Mouse (Mus musculus) G1E (cell line): ENCODE data around the gene Gas2l1.
"Not testable (repeated sequence)": the region's sequence is repeated elsewhere in the genome, so short reads cannot be mapped to it uniquely, and the experiment has no call there.

Source experiments
- CTCF ChIP-seq: IDR thresholded peaks from 2 replicates; pipeline ENCODE4 v1.5.1; 2012; ENCODE audit warnings: low read depth, low read length, inconsistent platforms, mixed read lengths
- GATA1 ChIP-seq: IDR thresholded peaks from 2 replicates; pipeline ENCODE4 v1.6.1; 2012; ENCODE audit warnings: borderline replicate concordance, low read length, inconsistent platforms, mixed read lengths
- POLR2AphosphoS5 ChIP-seq: IDR thresholded peaks from 2 replicates; pipeline ENCODE4 v1.6.1; 2012; ENCODE audit warnings: low read depth, low read length, inconsistent platforms; ENCODE audit not compliant: insufficient replicate concordance
- TAL1 ChIP-seq: conservative IDR thresholded peaks from 2 replicates; pipeline ENCODE4 v1.6.1; 2012; ENCODE audit warnings: low read depth, low read length, inconsistent platforms, mixed read lengths

GRCm38 (mm10) chr11:5076843-5077242, 11.7 kb upstream of the Gas2l1 start:
- not testable (repeated sequence) for TF ChIP-seq CTCF, GATA1, TAL1, POLR2AphosphoS5
